Mouse (Mus musculus) kidney, embryonic 16.5 days (tissue): ENCODE measurements at regions not wholly inside any gene's neighbourhood (a gene's known extent, or its start where the extent isn't known, plus 50 kb on each side); places are given as distances from the start of the nearest gene placed in this dataset.

ENCODE experiments used
- ATAC-seq: fragments of 200-750 bp; cut with Nextera tagmentation; 2 replicates; pipeline ENCODE4 v1.8.0; 2017; ENCODE audit warnings: moderate TSS enrichment; ENCODE audit not compliant: low FRiP score, low TSS enrichment
- H3K27ac ChIP-seq: fragments of 300-500 bp; sonication (generic); 2 replicates; pipeline ENCODE4 v1.5.1; 2014; ENCODE audit warnings: low read length
- H3K27me3 ChIP-seq: fragments of 300-500 bp; sonication (generic); 2 replicates; pipeline ENCODE4 v1.6.1; 2014; ENCODE audit warnings: low read length, control low read depth, mixed read lengths; ENCODE audit not compliant: insufficient read depth
- H3K36me3 ChIP-seq: fragments of 300-500 bp; sonication (generic); 2 replicates; pipeline ENCODE4 v1.6.1; 2014; ENCODE audit warnings: low read length, control low read depth, mixed read lengths; ENCODE audit not compliant: insufficient read depth
- H3K4me1 ChIP-seq: fragments of 300-500 bp; sonication (generic); 2 replicates; pipeline ENCODE4 v1.6.1; 2014; ENCODE audit warnings: low read length, control low read depth, mixed read lengths; ENCODE audit not compliant: insufficient read depth
- H3K4me2 ChIP-seq: fragments of 300-500 bp; sonication (generic); replicated peaks from 2 replicates; pipeline ENCODE4 v1.6.1; 2014; ENCODE audit warnings: low read depth, low read length
- H3K4me3 ChIP-seq: fragments of 300-500 bp; sonication (generic); 2 replicates; pipeline ENCODE4 v1.5.1; 2014; ENCODE audit warnings: mild to moderate bottlenecking, low read length
- H3K9ac ChIP-seq: fragments of 300-500 bp; sonication (generic); replicated peaks from 2 replicates; pipeline ENCODE4 v1.6.1; 2014; ENCODE audit warnings: low read length
- H3K9me3 ChIP-seq: fragments of 300-500 bp; sonication (generic); 2 replicates; pipeline ENCODE4 v1.6.1; 2016; ENCODE audit warnings: low read length, control low read depth
- whole genome bisulfite sequencing: fragments of 180-500 bp; shearing (Covaris S2); extraction: QIAGEN DNeasy Blood & Tissue Kit; methylation state at CpG from one replicate; pipeline ENCODE4 v1.1.7; 2014; 5-methylcytosine and 5-hydroxymethylcytosine counted together

DNA sequence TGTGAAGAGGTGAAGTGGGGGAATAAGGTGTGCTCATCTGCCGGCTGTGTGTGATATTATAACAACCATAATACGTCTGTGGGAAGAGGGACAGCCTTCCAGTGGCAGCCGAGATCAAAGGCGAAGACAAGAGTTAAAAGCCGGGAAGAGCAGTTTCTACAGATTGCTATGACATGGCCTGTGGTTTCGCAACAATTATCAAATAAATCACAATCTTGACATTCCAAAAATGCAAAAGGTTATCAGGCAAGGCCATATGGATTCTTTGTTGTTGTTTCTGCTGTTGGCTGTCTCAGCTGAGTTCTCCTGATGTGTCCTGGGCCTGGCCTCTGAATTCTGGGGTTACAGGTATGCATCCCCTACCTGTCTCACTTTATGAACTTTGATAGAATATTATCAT lies 235.9 kb downstream of the Hhipl2 start:
- ATAC-seq, result no peak
- no peak overlapping the region for H3K4me2 ChIP-seq
- no peaks in the 10 kb centered on the region for H3K36me3 ChIP-seq
- no peak overlapping the region for H3K4me3 ChIP-seq
- no peak overlapping the region for H3K27ac ChIP-seq
- no peaks in the 10 kb centered on the region for H3K4me1 ChIP-seq
- H3K9ac ChIP-seq, result no peak overlapping the region
- H3K27me3 ChIP-seq, result no peaks in the 10 kb centered on the region
- no peaks in the 10 kb centered on the region for H3K9me3 ChIP-seq
- 63% methylated on average over 6 of the region's 6 CpGs for WGBS

DNA sequence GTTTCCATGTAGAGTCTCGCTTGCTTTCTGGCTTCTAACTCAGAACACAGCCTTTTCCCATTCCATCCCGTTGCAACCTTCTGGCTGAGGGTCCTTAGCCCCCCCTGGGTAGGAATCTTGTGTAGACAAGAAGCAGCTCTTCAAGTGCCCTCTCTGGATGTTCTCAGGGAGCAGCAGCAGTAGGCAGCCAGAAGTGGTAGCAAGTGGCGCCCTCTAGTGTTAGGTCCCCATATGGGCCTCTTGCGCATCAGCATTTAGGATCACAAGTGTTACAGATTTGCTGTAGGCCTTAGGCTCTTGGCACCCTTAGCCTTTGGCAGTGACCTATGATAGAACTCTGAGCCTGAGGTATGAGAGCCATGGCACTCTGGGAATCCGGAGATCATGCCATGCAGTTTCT lies 239.0 kb downstream of the Hhipl2 start:
- H3K4me1 ChIP-seq, result no peaks in the 10 kb centered on the region
- H3K9me3 ChIP-seq, result no peaks in the 10 kb centered on the region
- 62% methylated on average over 5 of the region's 5 CpGs for WGBS
- H3K9ac ChIP-seq, result no peak overlapping the region
- no peaks in the 10 kb centered on the region for H3K27me3 ChIP-seq
- no peak overlapping the region for H3K4me3 ChIP-seq
- ATAC-seq, result no peak
- H3K36me3 ChIP-seq, result no peaks in the 10 kb centered on the region
- H3K4me2 ChIP-seq, result no peak overlapping the region
- no peak overlapping the region for H3K27ac ChIP-seq

DNA sequence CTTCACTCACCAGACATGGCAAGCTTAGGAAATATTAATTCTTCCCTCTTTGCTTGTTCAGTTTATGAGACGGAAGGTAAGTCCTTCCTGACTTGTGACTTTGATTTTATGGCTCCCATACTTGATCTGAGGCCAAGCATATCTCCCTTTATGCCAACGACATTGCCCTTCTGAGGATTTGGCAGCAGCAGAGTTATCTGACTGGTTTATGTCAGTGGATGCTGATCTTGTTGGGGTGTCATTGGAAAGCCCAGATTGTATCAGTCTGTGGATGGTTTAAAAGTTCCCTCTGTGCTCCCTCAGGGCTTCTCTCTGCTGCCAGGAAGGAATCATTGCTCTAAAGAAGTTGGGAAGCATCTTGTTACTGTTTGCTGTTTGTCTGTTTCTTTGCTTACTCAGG lies 242.5 kb downstream of the Hhipl2 start:
- no peak for ATAC-seq
- Histone ChIP-seq H3K4me2 (no peak overlapping the region), H3K4me3 (no peak overlapping the region), H3K4me1 (no peaks in the 10 kb centered on the region), H3K27me3 (no peaks in the 10 kb centered on the region), H3K9ac (no peak overlapping the region), H3K9me3 (no peaks in the 10 kb centered on the region), H3K27ac (no peak overlapping the region), H3K36me3 (no peaks in the 10 kb centered on the region)
- WGBS, result 74% methylated on average over 2 of the region's 2 CpGs

DNA sequence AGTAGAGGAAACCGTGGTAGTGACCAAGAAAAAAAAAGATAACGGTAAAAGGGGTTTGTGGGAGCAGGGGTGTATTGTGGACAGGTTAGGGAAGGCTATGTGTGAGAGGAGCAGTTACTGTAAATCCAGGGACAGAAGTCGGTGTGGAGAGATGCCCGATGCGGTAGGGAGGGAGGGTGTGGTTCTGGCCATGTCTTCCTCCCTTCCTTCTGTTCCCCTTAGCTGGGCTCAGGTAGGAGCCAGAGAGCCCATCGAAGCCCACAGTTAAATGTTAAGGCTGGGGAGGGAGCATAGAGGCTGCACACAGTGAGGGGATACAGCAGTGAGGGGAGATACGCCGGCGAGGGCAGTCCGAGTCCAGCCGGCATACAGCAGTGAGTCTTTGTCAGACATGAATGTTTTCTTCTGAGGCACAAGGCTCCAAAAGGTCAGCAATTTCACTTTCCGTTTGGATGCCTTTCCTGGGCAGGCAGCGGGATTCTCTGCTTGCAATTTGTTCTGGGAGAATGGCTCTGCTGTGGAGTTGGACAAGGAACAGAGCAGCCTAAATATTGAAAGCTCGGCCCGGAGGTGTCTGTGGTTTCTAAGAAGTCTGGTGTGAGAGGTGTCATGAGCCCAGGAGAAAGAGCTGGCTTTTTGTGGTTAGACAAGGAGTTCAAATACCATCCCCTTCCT lies 244.5 kb downstream of the Hhipl2 start:
- 59% methylated on average over 15 of the region's 15 CpGs for WGBS
- Histone ChIP-seq H3K27me3 (no peaks in the 10 kb centered on the region), H3K36me3 (no peaks in the 10 kb centered on the region), H3K4me2 (0 out of 2 replicates have a peak overlapping the region, but pooled peaks have one; percentile 0), H3K27ac (no peak overlapping the region), H3K4me1 (no peaks in the 10 kb centered on the region), H3K9ac (no peak overlapping the region), H3K4me3 (no peak overlapping the region), H3K9me3 (0 out of 2 replicates have a peak, but pooled peaks cover 2% of the 10 kb centered on the region)
- 0 out of 2 replicates have a peak, but pooled peaks have one; percentile 9 for ATAC-seq

DNA sequence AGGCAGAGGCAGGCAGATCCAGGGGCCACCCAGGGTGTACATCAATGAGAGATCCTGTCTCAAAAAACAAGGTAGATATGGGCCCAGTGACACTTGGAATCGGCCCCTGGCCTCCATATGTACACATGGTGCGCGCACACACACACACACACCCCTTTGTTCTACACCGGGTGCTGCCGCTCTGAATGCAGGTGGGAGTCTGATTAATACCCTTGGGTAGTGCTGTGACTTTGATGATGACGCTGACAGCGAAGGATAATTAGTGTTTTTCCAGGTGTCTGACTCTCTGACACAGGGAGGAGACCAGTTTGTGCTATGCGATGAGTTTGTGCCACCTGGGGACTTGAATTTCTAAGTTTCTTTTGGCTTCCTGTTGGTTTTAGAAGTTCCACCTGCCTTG lies 251.3 kb downstream of the Hhipl2 start:
- Histone ChIP-seq H3K9ac (no peak overlapping the region), H3K9me3 (0 out of 2 replicates have a peak, but pooled peaks cover 2% of the 10 kb centered on the region), H3K36me3 (no peaks in the 10 kb centered on the region), H3K27ac (no peak overlapping the region), H3K4me3 (no peak overlapping the region), H3K4me2 (no peak overlapping the region), H3K4me1 (0 out of 2 replicates have a peak, but pooled peaks cover 9% of the 10 kb centered on the region), H3K27me3 (no peaks in the 10 kb centered on the region)
- 52% methylated on average over 8 of the region's 8 CpGs for WGBS
- peak; percentile 39; the same call in 1 of the 2 replicates for ATAC-seq

DNA sequence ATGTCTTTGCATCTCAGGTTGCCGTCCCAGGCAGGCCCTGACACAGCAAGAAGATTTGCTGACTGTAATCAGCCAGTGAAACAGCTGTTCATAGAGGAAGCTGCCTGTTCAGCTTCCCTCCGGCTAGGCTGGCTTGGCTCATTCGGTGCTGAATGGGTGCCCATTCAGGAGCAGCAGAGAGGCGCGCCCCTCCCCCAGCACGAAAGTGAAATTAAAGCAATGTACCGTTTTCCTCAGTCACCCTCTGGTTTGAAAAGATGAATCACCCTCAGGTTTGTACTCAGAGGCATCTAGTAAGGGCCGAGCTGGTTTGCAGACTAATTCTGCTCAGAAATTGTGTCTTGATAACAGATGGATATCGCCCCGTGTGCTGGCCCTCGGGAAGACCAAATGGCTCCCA lies 251.7 kb downstream of the Hhipl2 start:
- ATAC-seq, result peak; percentile 81; the same call in 1 of the 2 replicates
- no peaks in the 10 kb centered on the region for H3K27me3 ChIP-seq
- H3K4me1 ChIP-seq, result 0 out of 2 replicates have a peak, but pooled peaks cover 9% of the 10 kb centered on the region
- no peak overlapping the region for H3K4me3 ChIP-seq
- H3K9ac ChIP-seq, result no peak overlapping the region
- no peak overlapping the region for H3K27ac ChIP-seq
- no peaks in the 10 kb centered on the region for H3K36me3 ChIP-seq
- 47% methylated on average over 11 of the region's 11 CpGs for WGBS
- H3K4me2 ChIP-seq, result peak overlapping the region; percentile 28; the same call in 1 of the 2 replicates
- H3K9me3 ChIP-seq, result 0 out of 2 replicates have a peak, but pooled peaks cover 2% of the 10 kb centered on the region

DNA sequence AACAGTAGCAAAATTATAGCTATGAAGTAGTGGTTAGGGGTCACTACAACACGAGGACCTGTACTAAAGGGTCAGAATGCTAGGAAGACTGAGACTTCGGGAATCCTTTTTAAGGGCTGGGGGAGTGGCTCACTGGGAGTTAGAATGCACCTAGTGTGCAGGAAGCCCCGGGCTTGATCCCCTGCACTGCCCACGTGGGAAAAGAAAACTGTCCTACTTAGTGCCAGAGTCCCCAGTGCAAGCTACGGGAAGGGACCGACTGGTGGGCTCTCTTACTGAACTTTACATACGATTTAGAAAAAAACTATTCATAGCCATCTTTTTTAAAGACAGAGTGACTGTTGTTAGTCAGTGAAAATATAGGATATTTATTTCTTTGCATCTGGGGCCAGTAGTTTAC lies 252.5 kb downstream of the Hhipl2 start:
- ATAC-seq, result 0 out of 2 replicates have a peak, but pooled peaks have one; percentile 31
- H3K9me3 ChIP-seq, result 0 out of 2 replicates have a peak, but pooled peaks cover 2% of the 10 kb centered on the region
- H3K4me3 ChIP-seq, result no peak overlapping the region

DNA sequence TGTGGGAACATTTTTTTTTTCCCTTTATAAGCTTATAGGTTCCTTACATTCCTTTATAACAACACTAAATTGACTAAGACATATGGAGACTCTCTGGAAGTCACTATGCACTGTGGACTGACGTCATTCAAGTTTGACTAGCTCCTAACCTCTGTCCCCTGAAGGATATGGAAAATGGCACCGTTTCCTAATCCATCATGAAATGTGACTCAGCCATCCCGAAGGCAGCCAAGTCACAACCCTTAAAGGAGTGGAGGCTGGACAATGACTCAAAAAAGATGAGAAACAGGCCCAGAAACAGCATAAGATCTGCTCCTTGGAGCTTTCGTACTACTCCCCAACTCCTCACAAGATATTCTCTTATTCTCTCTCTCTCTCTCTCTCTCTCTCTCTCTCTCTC lies 253.5 kb downstream of the Hhipl2 start:
- WGBS, result 66% methylated on average over 4 of the region's 4 CpGs
- Histone ChIP-seq H3K4me3 (no peak overlapping the region), H3K9ac (no peak overlapping the region), H3K36me3 (no peaks in the 10 kb centered on the region), H3K27ac (no peak overlapping the region), H3K9me3 (0 out of 2 replicates have a peak, but pooled peaks cover 2% of the 10 kb centered on the region), H3K4me2 (no peak overlapping the region), H3K4me1 (0 out of 2 replicates have a peak, but pooled peaks cover 9% of the 10 kb centered on the region), H3K27me3 (no peaks in the 10 kb centered on the region)
- no peak for ATAC-seq

More for the DNA sequence above, 252.5 kb downstream of the Hhipl2 start:
- H3K4me2 ChIP-seq, result no peak overlapping the region
- no peak overlapping the region for H3K9ac ChIP-seq
- H3K27ac ChIP-seq, result no peak overlapping the region
- WGBS, result 42% methylated on average over 7 of the region's 7 CpGs
- H3K4me1 ChIP-seq, result 0 out of 2 replicates have a peak, but pooled peaks cover 9% of the 10 kb centered on the region
- no peaks in the 10 kb centered on the region for H3K36me3 ChIP-seq
- H3K27me3 ChIP-seq, result no peaks in the 10 kb centered on the region

DNA sequence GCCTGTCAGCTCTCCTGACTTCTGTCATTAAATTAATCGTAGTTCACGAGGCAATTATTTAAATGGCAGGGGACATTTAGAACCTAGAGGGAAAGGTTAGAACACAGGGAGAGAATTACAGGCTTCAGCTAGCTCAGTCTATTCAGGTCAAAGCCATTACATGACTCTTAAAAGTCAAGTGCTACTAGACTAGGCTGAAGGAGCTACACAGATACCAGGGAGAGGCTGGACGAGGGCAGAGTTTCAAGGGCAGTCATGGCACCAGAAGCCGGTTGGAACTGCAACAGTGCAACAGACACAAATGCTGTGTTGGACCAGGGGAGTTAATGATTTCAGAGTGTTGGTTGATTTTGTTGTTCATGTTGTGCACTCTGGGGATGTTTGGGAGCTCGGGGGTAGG lies 254.5 kb downstream of the Hhipl2 start:
- Histone ChIP-seq H3K9ac (no peak overlapping the region), H3K36me3 (no peaks in the 10 kb centered on the region), H3K4me2 (no peak overlapping the region), H3K9me3 (no peaks in the 10 kb centered on the region), H3K27ac (no peak overlapping the region), H3K4me3 (no peak overlapping the region), H3K4me1 (0 out of 2 replicates have a peak, but pooled peaks cover 9% of the 10 kb centered on the region), H3K27me3 (no peaks in the 10 kb centered on the region)
- ATAC-seq, result no peak
- WGBS, result 78% methylated on average over 5 of the region's 5 CpGs

DNA sequence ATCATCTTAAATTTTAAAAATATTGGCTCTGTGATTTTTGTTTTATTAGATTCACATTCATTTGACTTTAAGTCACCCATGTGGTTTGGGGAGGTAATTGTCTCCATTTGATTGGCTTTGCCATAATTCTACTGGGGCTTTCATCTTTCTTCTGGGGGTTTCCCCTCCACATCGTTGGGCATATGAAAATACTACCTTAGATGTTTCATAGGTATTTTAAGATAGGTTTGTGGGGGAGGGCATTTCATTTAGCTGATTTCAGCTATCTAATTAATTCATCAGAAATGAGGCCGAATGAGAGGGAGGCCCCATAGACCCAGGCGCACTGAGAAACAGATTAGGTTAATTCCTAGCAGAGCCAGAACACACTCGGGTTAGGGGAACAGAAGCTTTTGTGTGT lies 259.6 kb downstream of the Hhipl2 start:
- 90% methylated on average over 4 of the region's 4 CpGs for WGBS
- no peak overlapping the region for H3K9ac ChIP-seq
- no peak for ATAC-seq
- H3K36me3 ChIP-seq, result no peaks in the 10 kb centered on the region
- H3K4me3 ChIP-seq, result no peak overlapping the region
- H3K4me2 ChIP-seq, result no peak overlapping the region
- H3K27me3 ChIP-seq, result no peaks in the 10 kb centered on the region
- no peaks in the 10 kb centered on the region for H3K4me1 ChIP-seq
- H3K27ac ChIP-seq, result no peak overlapping the region
- H3K9me3 ChIP-seq, result 0 out of 2 replicates have a peak, but pooled peaks cover 4% of the 10 kb centered on the region
